Mouse (Mus musculus): Measurements from ENCODE around the gene Prok1. TPM values are rescaled to one million over a fixed set of nuclear protein-coding genes. Genes with fewer than 3 reads are reported as not detected.

The Prok1 gene
- total and polyA plus RNA-seq, 3 experiments = not detected

DNA sequence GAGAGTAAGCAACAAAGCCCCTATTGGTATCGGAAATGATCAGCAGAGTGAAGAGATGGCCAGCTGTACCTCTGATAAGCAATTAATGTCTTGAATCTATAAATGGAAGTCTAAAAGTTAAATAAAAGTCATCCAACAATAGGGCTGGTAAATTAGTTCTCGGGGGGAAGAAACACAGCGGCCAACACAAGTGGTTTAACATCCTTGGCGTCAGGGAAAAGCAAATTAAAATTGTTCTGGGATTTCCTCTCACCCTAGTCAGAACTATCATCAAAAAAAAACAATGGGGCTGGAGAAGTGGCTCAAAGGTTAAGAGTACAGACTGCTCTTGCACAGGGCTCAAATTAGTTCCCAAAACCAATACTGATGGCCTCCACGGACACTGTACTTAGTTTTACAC, 13.7 kb downstream of the Prok1 start:
- no peak overlapping the region for H3K4me3 ChIP-seq
- no peaks in the 10 kb centered on the region for H3K79me2 ChIP-seq (replicated peaks; ENCODE audit: control insufficient read depth, insufficient read depth, low read length)
- H3K27ac ChIP-seq = peak overlapping the region; percentile 75
- peaks cover 10% of the 10 kb centered on the region for H3K4me1 ChIP-seq (ENCODE audit: control insufficient read depth, insufficient read depth, low read length)
- intact Hi-C loops (cut with DNase I) = no loop called here
- no peak overlapping the region for H3K9ac ChIP-seq (ENCODE audit: low read depth, low read length)
- WGBS = 45% methylated on average over 5 of the region's 5 CpGs
- H3K36me3 ChIP-seq (ENCODE audit: control insufficient read depth, insufficient read depth, low read length) = no peaks in the 10 kb centered on the region
- H3K27me3 ChIP-seq (ENCODE audit: control insufficient read depth, insufficient read depth, low read length) = no peaks in the 10 kb centered on the region
- TF ChIP-seq CTCF (IDR thresholded peaks at IDR 0.05) (no peak), POLR2A (IDR thresholded peaks at IDR 0.05; ENCODE audit: insufficient read depth, low read depth, low read length) (no peak), EP300 (IDR thresholded peaks at IDR 0.05; ENCODE audit: insufficient read depth, low read depth, low read length) (0 out of 2 replicates have a peak, but pooled peaks have one; percentile 18)
- no peak for DNase-seq

DNA sequence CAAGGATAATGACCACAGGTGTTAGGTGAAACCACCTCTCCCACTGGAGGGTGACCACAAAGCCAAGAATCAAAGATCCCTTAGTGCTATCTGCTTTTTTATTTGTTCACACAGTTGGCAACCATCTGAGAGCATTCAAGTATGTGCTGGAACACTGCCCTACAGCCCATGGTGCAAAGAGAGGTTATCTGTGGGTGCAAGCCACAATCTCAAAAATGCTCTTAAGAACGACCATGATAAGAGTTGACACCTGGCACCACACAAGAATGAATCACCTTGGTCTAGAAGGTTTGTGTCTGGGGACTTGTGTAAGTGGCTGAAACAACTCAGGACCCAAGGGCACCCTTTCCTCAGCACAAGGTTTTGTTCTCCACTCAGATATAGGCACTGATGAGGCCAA, 16.3 kb downstream of the Prok1 start:
- Histone ChIP-seq H3K4me3 (no peak overlapping the region), H3K27me3 (ENCODE audit: control insufficient read depth, insufficient read depth, low read length) (no peaks in the 10 kb centered on the region), H3K4me1 (ENCODE audit: control insufficient read depth, insufficient read depth, low read length) (peaks cover 6% of the 10 kb centered on the region), H3K36me3 (ENCODE audit: control insufficient read depth, insufficient read depth, low read length) (no peaks in the 10 kb centered on the region), H3K79me2 (replicated peaks; ENCODE audit: control insufficient read depth, insufficient read depth, low read length) (no peaks in the 10 kb centered on the region), H3K9ac (ENCODE audit: low read depth, low read length) (no peak overlapping the region), H3K27ac (no peak overlapping the region)
- WGBS = 31% methylated on average over 1 of the region's 1 CpGs
- no peak for DNase-seq
- intact Hi-C loops (cut with DNase I) = no loop called here
- TF ChIP-seq POLR2A (IDR thresholded peaks at IDR 0.05; ENCODE audit: insufficient read depth, low read depth, low read length) (no peak), EP300 (IDR thresholded peaks at IDR 0.05; ENCODE audit: insufficient read depth, low read depth, low read length) (no peak), CTCF (IDR thresholded peaks at IDR 0.05) (no peak)

DNA sequence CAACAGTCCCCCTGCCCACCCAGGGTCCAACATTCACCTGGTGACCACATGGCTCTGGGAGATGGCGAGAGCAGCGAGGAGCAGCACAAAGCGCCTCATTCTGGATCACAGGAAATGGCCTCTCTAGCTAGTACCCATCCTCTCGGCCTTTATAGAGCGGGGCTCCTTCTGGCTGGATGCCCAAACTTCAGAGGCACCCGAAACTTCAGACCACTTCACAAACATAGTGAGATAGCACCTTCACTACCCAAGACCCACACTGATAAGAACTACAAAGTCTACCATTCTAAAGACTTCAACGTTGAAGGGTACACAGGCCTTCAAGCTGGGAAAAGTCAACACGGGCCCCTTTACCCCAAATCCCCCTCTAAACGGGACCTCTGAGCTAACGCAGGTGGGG, 17.9 kb downstream of the Prok1 start, which contains the start of gene Cym:
TSS of gene Cym (minus strand) at position 125 of the 400 bp plus-strand sequence.
- H3K79me2 ChIP-seq (replicated peaks; ENCODE audit: control insufficient read depth, insufficient read depth, low read length) = no peaks in the 10 kb centered on the region
- intact Hi-C loops (cut with DNase I) = no loop called here
- H3K9ac ChIP-seq (ENCODE audit: low read depth, low read length) = no peak within 1 kb of the TSS
- no peak within 1 kb of the TSS for H3K27ac ChIP-seq
- peaks cover 6% of the 10 kb centered on the region for H3K4me1 ChIP-seq (ENCODE audit: control insufficient read depth, insufficient read depth, low read length)
- no peak for TF ChIP-seq CTCF (IDR thresholded peaks at IDR 0.05)
- TF ChIP-seq POLR2A (IDR thresholded peaks at IDR 0.05; ENCODE audit: insufficient read depth, low read depth, low read length) = no peak
- no peak for TF ChIP-seq EP300 (IDR thresholded peaks at IDR 0.05; ENCODE audit: insufficient read depth, low read depth, low read length)
- no peaks in the 10 kb centered on the region for H3K36me3 ChIP-seq (ENCODE audit: control insufficient read depth, insufficient read depth, low read length)
- no peak within 1 kb of the TSS for H3K4me3 ChIP-seq
- H3K27me3 ChIP-seq (ENCODE audit: control insufficient read depth, insufficient read depth, low read length) = no peaks in the 10 kb centered on the region
- 84% methylated on average over 10 of the region's 10 CpGs for WGBS
- no peak for DNase-seq

DNA sequence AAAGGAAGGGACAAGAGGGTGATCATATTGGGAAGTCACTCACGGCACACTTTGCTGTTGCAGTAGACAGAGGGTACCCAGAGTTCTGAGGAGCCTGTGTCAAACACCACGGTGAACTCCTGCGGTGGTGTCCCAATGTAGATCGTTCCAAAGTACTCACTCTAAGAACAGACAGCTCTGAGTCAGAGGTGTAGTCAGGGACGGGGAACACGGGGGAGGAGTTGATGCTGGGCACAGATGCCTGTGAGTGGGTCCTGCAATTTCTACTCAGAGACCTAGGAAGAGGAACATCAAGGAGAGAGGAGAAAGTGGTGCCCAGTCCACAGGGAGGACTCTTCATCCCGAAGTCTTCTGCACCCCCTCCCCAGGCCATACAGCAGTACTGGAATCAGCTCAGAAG, 20.9 kb downstream of the Prok1 start:
- H3K27me3 ChIP-seq (ENCODE audit: control insufficient read depth, insufficient read depth, low read length) = no peaks in the 10 kb centered on the region
- no peak for TF ChIP-seq CTCF (IDR thresholded peaks at IDR 0.05)
- H3K4me3 ChIP-seq = no peak overlapping the region
- intact Hi-C loops (cut with DNase I) = no loop called here
- 0 out of 2 replicates have a peak, but pooled peaks cover 3% of the 10 kb centered on the region for H3K4me1 ChIP-seq (ENCODE audit: control insufficient read depth, insufficient read depth, low read length)
- 87% methylated on average over 7 of the region's 7 CpGs for WGBS
- H3K79me2 ChIP-seq (replicated peaks; ENCODE audit: control insufficient read depth, insufficient read depth, low read length) = no peaks in the 10 kb centered on the region
- no peak overlapping the region for H3K27ac ChIP-seq
- no peak for DNase-seq
- no peaks in the 10 kb centered on the region for H3K36me3 ChIP-seq (ENCODE audit: control insufficient read depth, insufficient read depth, low read length)
- H3K9ac ChIP-seq (ENCODE audit: low read depth, low read length) = no peak overlapping the region

DNA sequence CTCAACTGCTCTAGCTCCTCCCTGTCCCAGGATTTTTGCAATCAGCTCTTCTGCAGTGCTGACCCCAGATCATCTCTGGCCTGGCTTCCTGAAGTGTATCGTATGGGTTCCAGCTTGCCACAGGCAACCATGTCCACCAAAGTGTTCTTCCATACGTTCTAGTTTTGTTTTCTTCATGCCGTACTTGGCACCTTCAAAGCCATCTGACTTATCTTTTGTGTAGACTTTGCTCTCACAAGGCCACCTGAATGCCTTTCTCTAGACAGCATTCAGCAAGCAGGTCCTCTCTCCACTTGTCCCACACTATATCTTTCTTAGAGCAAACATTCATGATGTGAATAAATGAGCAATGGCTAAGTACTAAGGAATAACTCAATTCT, 22.4 kb downstream of the Prok1 start:
- no peak overlapping the region for H3K4me3 ChIP-seq
- H3K27me3 ChIP-seq (ENCODE audit: control insufficient read depth, insufficient read depth, low read length) = no peaks in the 10 kb centered on the region
- intact Hi-C loops (cut with DNase I) = no loop called here
- 0 out of 2 replicates have a peak, but pooled peaks cover 1% of the 10 kb centered on the region for H3K4me1 ChIP-seq (ENCODE audit: control insufficient read depth, insufficient read depth, low read length)
- DNase-seq = no peak
- H3K9ac ChIP-seq (ENCODE audit: low read depth, low read length) = no peak overlapping the region
- H3K36me3 ChIP-seq (ENCODE audit: control insufficient read depth, insufficient read depth, low read length) = no peaks in the 10 kb centered on the region
- H3K79me2 ChIP-seq (replicated peaks; ENCODE audit: control insufficient read depth, insufficient read depth, low read length) = no peaks in the 10 kb centered on the region
- H3K27ac ChIP-seq = no peak overlapping the region
- TF ChIP-seq POLR2A (IDR thresholded peaks at IDR 0.05; ENCODE audit: insufficient read depth, low read depth, low read length) = no peak
- no peak for TF ChIP-seq CTCF (IDR thresholded peaks at IDR 0.05)
- no peak for TF ChIP-seq EP300 (IDR thresholded peaks at IDR 0.05; ENCODE audit: insufficient read depth, low read depth, low read length)
- WGBS = 66% methylated on average over 3 of the region's 3 CpGs

DNA sequence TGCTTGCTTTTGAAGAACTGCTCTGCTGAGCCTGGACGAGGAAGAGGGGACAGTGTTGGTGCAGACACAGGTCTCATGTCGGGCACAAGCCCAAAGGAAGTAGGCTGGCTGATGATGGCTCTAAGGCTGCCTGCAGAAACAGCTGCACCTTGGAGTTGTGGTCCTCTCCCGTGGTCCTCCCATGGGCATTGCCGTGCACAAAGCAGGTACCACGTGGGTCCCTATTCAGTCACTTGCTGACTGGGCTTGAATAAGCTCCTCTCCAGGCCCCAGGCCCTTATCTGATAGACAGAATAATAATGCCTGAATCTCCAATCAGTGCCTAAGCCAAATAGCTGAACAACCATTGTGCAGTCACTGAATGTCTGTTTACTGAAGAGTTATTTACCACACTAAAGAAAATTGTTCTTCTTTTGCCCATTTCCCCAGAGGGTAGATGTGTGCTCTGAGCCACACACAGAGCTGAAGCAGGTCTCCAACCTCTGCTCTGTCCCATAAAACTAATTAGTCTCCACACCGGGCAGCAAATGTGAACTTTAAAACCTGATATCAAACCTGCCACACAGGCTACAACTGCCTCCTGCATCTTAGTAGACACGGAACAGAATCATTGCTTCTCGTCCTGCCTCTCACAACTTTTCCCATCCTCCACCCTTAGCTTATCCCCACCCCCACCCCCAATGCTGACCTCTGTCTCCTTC, 23.0 kb downstream of the Prok1 start:
- 71% methylated on average over 8 of the region's 8 CpGs for WGBS
- Histone ChIP-seq H3K36me3 (ENCODE audit: control insufficient read depth, insufficient read depth, low read length) (no peaks in the 10 kb centered on the region), H3K27me3 (ENCODE audit: control insufficient read depth, insufficient read depth, low read length) (no peaks in the 10 kb centered on the region), H3K4me3 (no peak overlapping the region), H3K9ac (ENCODE audit: low read depth, low read length) (no peak overlapping the region), H3K27ac (no peak overlapping the region), H3K4me1 (ENCODE audit: control insufficient read depth, insufficient read depth, low read length) (0 out of 2 replicates have a peak, but pooled peaks cover 1% of the 10 kb centered on the region), H3K79me2 (replicated peaks; ENCODE audit: control insufficient read depth, insufficient read depth, low read length) (no peaks in the 10 kb centered on the region)
- intact Hi-C loops (cut with DNase I) = no loop called here
- no peak for DNase-seq
- no peak for TF ChIP-seq CTCF (IDR thresholded peaks at IDR 0.05)

All from heart, adult 2 months (tissue).